Mouse (Mus musculus): ENCODE data around the gene Sft2d2.

The Sft2d2 gene

GRCm38 (mm10) chr1:165190571-165191273, 3.5 kb downstream of the Sft2d2 start:
- DNase-seq (ENCODE audit: low spot score) = no peak

- no peak for DNase-seq (ENCODE audit: low spot score)
These were observed 4.2 kb downstream of the Sft2d2 start for GRCm38 (mm10) chr1:165190068-165190467.

DNA sequence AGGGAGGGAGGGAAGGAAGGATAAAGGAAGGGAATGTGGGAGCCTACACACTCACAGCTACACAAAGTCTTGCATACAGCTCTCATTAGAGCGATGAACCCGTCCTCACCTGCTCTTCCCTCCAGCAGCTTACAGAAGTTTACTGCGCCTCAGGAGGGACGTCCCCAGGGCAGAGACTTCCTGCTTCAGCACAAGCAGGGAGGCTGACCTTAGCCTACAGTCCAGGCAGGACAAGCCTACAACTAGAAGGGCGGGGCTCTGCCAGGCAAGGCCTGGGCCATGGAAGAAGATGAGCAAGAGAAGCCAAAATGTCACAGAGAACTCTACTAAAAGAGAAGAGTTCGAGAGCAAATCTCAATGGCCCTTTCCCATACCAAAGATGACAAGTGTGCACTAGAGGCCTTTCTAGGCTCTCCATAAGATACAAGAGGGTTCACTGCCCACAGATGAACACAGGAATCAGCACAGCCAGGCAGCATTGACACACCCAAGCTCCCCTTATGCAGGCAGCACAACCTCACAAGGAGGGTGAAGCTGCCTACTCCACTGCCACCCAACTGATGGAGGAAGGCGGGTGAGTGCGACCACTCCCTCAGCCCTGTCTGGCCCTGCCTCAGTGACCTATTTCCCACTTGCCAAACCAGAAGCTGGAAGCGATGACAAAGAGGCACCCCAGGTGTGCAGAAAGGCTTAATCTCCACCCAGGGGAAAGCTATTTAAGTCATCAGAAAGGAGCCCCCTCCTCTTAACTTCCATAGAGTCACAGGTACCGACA, 5.2 kb downstream of the Sft2d2 start:
- no peak for DNase-seq (ENCODE audit: low spot score)

DNA sequence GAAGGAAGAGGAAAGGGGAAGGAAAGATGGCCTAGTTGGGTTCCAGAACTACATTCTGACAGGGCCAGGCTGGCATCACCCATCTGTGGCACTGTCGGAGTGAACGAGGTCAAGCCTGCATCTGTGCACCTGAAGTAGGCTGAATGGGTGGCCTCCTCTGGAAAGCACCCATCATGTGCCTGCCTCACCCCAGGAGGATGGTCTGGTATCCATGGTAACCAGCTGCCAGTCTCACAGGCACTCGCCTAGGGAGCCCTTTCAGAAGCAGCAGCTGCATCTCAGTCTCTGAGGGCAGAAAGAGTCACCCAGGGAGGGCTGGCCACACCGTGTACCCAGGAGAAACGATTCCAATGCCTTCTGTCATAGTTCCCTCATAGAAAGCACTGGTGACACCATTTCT, 6.9 kb downstream of the Sft2d2 start:
- DNase-seq (ENCODE audit: low spot score) = no peak

DNA sequence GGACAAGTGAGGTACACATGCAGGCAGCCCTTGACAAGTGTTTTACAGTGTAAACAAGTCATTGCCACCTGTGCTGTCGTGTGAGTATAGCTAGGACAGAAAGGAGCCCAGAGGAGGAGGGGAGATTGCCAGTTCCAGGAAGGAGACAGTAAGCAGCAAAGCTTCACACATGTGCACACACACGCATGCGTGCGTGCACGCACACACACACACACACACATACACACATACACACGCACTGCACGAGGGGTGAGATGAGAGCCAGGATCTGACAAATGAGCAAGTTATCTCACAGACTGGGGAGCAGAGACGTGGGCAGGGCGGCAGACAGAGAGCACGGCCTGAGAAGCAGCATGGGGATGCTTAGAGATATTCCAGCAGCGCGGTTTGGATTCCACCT, 7.7 kb downstream of the Sft2d2 start:
- DNase-seq (ENCODE audit: low spot score) = no peak

GRCm38 (mm10) chr1:165185116-165185515, 9.1 kb downstream of the Sft2d2 start:
- DNase-seq (ENCODE audit: low spot score) = no peak

GRCm38 (mm10) chr1:165184178-165184577, 10.1 kb downstream of the Sft2d2 start:
- DNase-seq (ENCODE audit: low spot score) = no peak

DNA sequence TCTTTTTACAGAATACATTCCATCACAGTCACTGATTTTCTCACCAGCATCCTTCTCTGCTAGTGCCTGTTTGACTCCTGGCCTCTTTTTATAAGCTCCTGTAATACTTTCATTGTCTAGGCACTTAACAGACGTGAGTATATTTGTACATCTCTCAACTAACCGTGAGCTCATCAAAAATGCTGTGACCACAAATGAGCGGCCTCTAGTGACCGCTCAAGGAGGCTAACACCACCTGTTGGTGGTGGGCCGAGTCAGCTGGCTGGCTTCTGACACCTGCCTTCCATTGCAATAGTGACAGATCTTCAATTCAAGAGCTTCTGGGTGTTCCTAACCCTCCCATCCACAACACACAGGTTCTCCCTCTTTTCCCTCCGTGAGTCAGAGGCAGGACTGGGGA, 10.8 kb downstream of the Sft2d2 start:
- no peak for DNase-seq (ENCODE audit: low spot score)

DNA sequence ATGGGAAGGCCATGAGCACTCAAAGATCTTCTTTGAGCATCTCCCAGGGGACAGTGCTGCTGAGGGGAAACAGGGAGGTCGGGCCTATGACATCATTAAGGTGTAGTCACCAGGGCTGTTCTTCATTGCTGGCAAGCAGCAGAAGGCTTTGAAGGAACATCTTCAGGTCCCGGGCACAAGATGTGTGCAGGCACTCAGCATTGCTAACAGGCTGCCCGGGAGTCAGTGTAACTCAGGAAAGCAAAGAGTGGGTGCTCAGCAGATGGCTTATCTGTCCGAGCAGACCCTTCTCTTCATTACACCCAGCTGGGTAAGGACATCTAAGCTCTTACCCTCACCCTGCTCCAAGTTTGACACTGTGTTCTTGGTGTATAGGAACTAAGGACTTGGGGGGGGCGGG, 14.9 kb downstream of the Sft2d2 start:
- DNase-seq (ENCODE audit: low spot score) = no peak

GRCm38 (mm10) chr1:165178075-165178474, 16.2 kb downstream of the Sft2d2 start:
- DNase-seq (ENCODE audit: low spot score) = no peak

DNA sequence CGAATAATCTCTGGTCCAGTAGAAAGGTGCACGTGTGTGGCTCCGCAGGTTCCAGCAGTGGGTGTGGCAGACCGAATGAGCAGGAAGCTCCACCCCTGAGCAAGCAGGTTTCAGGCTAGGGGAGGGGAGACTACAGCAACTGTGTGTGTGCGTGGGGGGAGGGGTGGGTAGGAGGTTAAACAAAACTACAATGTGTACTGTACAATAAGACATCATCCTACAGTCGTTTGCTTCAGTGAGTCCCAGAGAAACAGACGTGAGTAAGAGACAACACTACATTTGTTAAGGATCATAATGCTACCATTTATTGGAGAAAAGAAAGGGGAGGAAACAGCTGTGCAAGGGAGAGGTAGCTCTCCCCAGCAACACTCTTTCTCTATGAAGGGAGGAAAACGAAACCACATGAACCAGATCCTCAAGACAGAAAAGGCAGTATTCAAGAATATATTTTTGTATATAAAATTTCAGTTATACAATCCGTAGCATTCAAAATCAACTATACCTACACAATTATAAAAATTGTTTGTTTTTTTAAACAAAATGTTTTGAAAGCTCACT, 20.1 kb downstream of the Sft2d2 start:
- no peak for DNase-seq (ENCODE audit: low spot score)

GRCm38 (mm10) chr1:165171277-165171676, 23.0 kb downstream of the Sft2d2 start:
- DNase-seq (ENCODE audit: low spot score) = no peak

- no peak for DNase-seq (ENCODE audit: low spot score)
These were observed 24.1 kb downstream of the Sft2d2 start for GRCm38 (mm10) chr1:165170157-165170556.

- no peak for DNase-seq (ENCODE audit: low spot score)
These were observed 24.8 kb downstream of the Sft2d2 start for GRCm38 (mm10) chr1:165169462-165169861.

- DNase-seq (ENCODE audit: low spot score) = no peak
These were observed 29.3 kb downstream of the Sft2d2 start for GRCm38 (mm10) chr1:165164920-165165319.

DNA sequence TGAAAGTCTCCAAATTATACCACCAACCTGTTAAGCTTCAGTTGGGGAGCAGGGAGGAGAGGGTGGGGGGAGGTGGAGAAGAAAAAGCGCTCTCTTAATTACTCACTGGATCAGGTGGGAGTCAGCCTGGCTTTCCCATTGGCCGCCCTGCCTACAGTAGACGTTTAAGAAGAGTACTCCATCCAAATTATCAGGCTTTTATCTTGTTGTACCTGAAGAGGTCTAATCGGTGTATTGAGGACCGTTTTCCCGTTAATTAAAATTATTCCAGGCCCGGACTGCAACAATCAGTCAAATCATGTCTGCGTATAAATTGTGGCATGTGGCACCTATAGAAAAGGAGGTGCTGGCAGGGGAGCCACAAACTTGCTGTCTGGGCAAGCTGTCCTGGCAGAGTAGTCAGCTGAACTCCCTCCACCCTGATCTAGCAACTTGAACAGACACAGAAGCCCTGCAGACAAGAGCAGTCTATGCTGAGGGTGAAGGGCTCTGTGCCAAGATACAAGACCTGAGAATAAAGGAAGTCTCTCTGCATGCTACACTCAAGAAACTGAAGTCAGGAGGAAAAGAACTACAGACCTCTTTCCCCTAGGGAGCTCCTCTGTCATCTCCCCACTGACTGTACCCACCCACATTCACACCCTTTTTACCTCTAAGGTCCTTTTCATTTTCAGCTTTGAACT, 33.4 kb downstream of the Sft2d2 start, which contains the start of gene Tbx19:
TSS of gene Tbx19 (minus strand) at position 51 of the 683 bp plus-strand sequence.
- no peak for DNase-seq (ENCODE audit: low spot score)

DNA sequence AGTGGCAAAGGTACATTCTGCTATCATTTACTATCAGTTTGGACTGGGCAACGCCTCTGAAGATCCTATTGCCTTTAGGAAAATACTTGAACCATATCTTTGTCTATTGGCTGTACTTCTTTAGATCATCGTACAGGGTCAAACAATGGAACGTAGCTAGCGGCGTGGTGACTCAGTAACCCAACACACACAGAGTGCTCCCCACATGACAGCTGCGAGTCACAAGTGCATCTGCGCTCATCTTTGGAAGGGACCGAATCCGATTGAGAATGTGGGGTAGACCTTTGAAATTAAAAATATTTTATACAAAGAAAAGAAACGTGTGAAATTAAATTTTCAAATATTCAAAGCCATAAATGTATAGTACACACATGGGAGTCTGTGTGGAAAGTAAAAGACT, 35.4 kb downstream of the Sft2d2 start:
- DNase-seq (ENCODE audit: low spot score) = no peak

DNA sequence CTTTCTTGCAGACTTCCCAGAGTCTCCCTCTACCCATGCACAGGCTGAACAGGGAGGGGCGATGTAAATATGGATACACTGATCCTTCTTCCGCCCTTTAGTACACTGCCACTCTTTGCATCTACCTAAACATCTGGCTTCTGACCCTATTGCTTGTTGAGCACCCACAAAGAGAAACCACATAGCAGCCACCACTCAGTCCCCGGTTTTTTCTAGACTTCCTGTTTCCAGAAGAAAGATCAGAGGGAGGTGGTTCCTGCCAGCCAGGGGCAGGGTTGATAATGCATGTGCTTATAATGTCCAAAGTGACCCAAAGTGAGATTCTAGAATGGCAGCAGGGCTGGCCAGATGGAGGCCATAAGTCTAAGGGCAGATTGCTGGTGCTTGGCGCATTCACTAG, 40.1 kb downstream of the Sft2d2 start:
- DNase-seq (ENCODE audit: low spot score) = no peak

DNA sequence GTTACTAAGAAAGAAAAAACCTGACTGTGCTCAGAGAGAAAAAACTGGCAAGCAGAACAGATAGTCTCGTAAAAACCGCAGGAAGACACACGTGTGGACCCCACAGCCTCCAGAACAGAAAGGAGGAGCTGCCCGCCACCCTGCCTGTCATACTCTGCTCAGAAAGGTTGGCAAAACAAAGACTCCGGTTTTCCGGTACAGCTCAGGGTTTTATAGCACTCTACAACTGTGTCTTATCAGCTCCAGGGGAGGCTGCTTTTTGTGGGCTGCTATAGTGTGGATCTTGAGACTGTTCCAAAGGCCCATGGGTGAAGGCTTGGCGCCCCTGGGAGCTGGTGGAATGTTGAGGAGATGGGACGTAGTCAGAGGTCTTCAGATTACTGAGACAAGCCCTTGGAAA, 43.0 kb downstream of the Sft2d2 start:
- no peak for DNase-seq (ENCODE audit: low spot score)

GRCm38 (mm10) chr1:165142343-165142916, 51.8 kb downstream of the Sft2d2 start:
- no peak for DNase-seq (ENCODE audit: low spot score)

DNA sequence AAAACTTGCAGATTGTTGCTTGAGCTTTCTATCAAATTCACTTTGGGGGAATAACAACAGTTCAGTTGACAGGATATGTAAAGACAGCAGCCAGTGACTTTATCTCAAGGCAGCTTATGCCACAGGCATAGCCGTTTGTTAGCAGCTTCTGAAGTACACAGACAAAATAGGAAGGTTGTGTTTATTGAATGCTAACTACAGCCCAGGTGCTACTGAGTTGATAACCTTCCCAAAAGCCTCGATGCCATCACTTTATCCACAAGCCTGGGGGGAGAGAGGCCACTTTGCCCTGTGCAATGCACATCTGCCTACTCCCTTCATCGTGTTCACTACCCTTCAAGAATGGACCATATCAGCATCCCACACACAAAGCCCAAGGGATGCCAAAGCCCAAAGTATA, 54.0 kb downstream of the Sft2d2 start:
- DNase-seq (ENCODE audit: low spot score) = no peak

DNA sequence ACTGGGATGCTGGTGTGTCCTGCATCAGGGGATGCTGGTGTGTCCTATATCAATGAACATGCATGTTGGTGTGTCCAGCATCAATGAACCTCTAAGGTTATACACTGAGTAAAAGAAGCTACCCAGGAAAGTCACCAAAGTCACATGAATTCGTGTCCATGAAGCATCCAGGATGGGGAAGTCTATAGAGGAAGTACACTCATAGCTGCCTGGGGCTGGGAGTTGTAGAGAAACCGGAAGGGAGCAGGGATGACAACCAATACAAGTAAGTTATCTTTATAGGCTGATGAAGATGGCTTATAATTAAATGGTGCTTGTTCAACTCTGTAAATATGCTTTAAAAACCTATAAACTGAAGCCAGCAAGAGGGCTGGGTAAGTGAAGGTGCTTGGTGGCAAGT, 60.4 kb downstream of the Sft2d2 start:
- no peak for DNase-seq (ENCODE audit: low spot score)
